Mouse (Mus musculus) liver, embryonic 16.5 days (tissue): ENCODE data around the gene Gm21883. TPM values are rescaled to one million over a fixed set of nuclear protein-coding genes. Genes with fewer than 3 reads are reported as not detected.
"Not testable (repeated sequence)": the region's sequence is repeated elsewhere in the genome, so short reads cannot be mapped to it uniquely, and the experiment has no call there.

Experiments
- ATAC-seq: fragments of 200-750 bp; cut with Nextera tagmentation; 2 replicates; pipeline ENCODE4 v1.8.0; 2017; ENCODE audit warnings: low read depth, mild to moderate bottlenecking, moderate number of reproducible peaks, moderate library complexity
- H3K27ac ChIP-seq: fragments of 300-500 bp; sonication (generic); 2 replicates; pipeline ENCODE4 v1.5.1; 2014; ENCODE audit warnings: mild to moderate bottlenecking, low read length
- H3K27me3 ChIP-seq: fragments of 300-500 bp; sonication (generic); 2 replicates; pipeline ENCODE4 v1.6.1; 2014; ENCODE audit warnings: low read depth, low read length, mixed read lengths; ENCODE audit not compliant: control insufficient read depth, insufficient read depth
- H3K36me3 ChIP-seq: fragments of 300-500 bp; sonication (generic); 2 replicates; pipeline ENCODE4 v1.6.1; 2014; ENCODE audit warnings: mild to moderate bottlenecking; ENCODE audit not compliant: control insufficient read depth, insufficient read depth
- H3K4me1 ChIP-seq: fragments of 300-500 bp; sonication (generic); 2 replicates; pipeline ENCODE4 v1.6.1; 2014; ENCODE audit warnings: low read depth, low read length, mixed read lengths; ENCODE audit not compliant: control insufficient read depth
- H3K4me2 ChIP-seq: fragments of 300-500 bp; sonication (generic); 2 replicates; pipeline ENCODE4 v1.6.1; 2014; ENCODE audit warnings: low read depth, low read length, mixed read lengths
- H3K4me3 ChIP-seq: fragments of 300-500 bp; sonication (generic); 2 replicates; pipeline ENCODE4 v1.5.1; 2014; ENCODE audit warnings: low read depth, mild to moderate bottlenecking, low read length
- H3K9ac ChIP-seq: fragments of 300-500 bp; sonication (generic); 2 replicates; pipeline ENCODE4 v1.6.1; 2014; ENCODE audit warnings: low read depth, low read length
- H3K9me3 ChIP-seq: fragments of 300-500 bp; sonication (generic); replicated peaks from 2 replicates; pipeline ENCODE4 v1.6.1; 2016; ENCODE audit warnings: low read length; ENCODE audit not compliant: control insufficient read depth
- WGBS: fragments of 180-500 bp; shearing (Covaris S2); extraction: QIAGEN DNeasy Blood & Tissue Kit; methylation state at CpG from one replicate; pipeline ENCODE4 v1.1.7; 2014; ENCODE audit not compliant: insufficient replicate concordance; 5-methylcytosine and 5-hydroxymethylcytosine counted together
- polyA plus RNA-seq: library from polyadenylated mRNA; unstranded; fragments of >200 nt; fragmentation: Nextera tagmentation; extraction: Ambion mirVana; gene quantifications from 2 replicates; pipeline ENCODE4 v1.2.1, GENCODE M21; 2015

Gm21883 gene
- not detected in 2 replicates for polyA plus RNA-seq

DNA sequence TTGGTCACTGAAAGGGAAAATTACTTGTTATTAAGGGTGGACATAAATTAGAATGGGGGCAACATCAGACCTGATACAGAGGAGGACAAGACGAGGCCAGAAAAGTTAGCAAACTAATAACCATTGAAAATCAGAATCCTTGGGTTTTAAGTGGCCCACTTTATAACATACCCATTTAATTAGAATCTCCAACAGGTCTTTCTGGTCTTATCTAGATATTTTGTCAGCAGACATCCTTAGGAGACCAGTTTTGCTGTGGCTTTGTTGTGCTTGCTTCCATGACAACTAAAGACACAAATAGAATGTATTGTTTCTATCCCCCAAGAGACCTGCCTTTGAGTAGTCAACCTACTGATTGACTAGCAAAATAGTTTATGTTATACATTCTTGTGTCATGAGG lies at the start of gene Gm21883:
TSS of gene Gm21883 (minus strand) at position 101 of the 400 bp plus-strand sequence.
- no CpG with 5 or more reads among the region's 1 CpGs for WGBS
- H3K4me1 ChIP-seq, H3K9me3 ChIP-seq, H3K9ac ChIP-seq, H3K27ac ChIP-seq, ATAC-seq, H3K4me3 ChIP-seq, H3K4me2 ChIP-seq, H3K27me3 ChIP-seq, H3K36me3 ChIP-seq: not testable (repeated sequence)

DNA sequence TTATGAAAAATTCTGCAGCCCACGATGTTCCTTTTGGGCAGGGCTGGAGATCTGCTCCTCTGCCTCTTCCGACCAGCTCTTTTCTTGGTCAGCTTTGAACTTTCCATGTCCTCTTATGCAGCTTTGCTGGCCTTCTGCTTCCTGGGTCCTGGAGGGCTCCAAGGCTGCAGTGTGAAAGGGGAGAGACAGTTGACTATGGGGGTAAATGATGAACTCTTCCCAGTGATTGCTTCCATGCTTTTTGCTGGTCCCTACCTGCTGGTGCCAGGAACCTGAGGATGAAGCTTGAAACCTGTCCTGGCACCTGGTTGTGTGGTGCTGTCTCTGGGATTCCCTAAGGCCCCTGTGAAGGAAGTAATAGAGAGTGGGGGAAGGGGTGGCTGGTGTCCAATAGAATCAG lies 44.7 kb upstream of the Gm21883 start, which contains the start of gene Spin2e:
TSS of gene Spin2e (minus strand) at position 101 of the 400 bp plus-strand sequence.
- not testable (repeated sequence) for H3K9me3 ChIP-seq, ATAC-seq, H3K27me3 ChIP-seq, H3K9ac ChIP-seq, H3K36me3 ChIP-seq, H3K4me2 ChIP-seq, H3K4me3 ChIP-seq, H3K4me1 ChIP-seq, H3K27ac ChIP-seq
- WGBS = 90% methylated on average over 1 of the region's 2 CpGs

Other genes starting within 250 kb of the Gm21883 start
- gene Btbd35f26, start 237.8 kb downstream of the Gm21883 start, polyA plus RNA-seq = not detected in 2 replicates
- gene Btbd35f19, start 190.4 kb downstream of the Gm21883 start, polyA plus RNA-seq = not detected in 2 replicates
- gene Spin2e, start 44.6 kb upstream of the Gm21883 start, polyA plus RNA-seq = not detected in 2 replicates
- gene Btbd35f25, start 142.9 kb upstream of the Gm21883 start, polyA plus RNA-seq = not detected in 2 replicates